Mouse (Mus musculus): ENCODE measurements around the gene Flrt1.
A peak's percentile ranks its signal among the peaks of the same experiment; 100 is the strongest.
"Not testable (repeated sequence)": the region's sequence is repeated elsewhere in the genome, so short reads cannot be mapped to it uniquely, and the experiment has no call there.

The Flrt1 gene

DNA sequence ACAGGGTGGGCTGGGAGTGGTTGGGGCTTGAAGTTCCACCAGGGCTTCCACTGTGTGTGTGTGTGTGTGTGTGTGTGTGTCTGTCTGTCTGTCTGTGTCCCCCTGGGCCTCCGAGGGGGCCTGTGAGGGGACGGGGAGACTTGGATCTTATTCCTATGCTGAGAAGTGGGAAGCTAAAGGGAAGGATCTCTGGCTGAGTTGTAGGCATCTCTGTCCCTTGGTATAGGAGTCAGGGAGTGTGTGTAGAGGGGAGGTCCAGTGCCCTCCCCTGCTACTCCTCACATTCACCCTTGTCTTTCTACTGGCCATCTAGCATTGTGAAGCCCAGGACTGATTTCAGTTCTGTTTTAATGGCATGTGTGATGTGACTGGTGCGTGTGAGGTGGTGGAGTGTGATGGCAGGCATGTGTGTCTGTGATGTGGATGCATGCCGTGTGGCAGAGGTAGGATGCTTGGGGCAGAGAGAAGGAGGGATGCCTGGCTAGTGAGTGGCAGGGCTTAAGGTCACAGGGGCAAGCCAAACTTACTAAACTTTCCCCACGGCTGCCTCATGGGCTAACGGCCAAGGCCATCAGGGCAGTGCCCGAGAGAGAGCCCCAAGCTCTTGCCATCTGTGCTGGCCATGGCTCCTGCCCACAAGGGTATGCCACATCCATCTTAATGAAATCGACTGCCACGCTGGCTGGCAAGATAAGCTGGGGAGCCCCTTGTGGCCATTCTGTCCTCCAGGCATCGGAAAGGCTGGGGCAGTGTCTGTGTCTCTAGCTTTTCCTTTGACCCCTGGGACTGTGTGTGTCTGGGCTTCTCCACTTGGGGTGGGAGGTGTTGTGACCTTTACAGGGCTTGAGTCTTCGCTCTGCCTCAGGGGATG is 36.6 kb downstream of the Flrt1 start:
- DNase-seq (ENCODE audit: low spot score) = no peak

DNA sequence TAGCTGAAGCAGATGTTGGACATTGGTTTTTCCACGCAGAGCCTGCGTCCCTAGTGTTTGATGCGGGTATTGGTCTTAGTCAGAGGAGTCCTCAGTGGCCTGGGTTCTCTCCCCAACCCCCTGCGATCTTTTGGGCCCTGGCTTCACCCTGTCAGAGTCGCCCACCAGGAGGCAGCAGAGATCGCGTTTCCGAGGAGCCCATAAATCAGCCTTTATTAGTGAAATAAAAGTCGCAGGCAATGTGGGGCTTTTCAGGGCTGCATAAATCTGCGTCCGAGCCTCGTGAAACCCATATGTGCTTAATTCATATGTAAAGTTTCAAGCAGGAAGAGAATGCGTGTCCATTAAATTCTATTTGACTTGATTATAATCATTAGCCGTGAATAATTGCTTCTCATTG is 37.4 kb downstream of the Flrt1 start:
- DNase-seq (ENCODE audit: low spot score) = peak; percentile 80

DNA sequence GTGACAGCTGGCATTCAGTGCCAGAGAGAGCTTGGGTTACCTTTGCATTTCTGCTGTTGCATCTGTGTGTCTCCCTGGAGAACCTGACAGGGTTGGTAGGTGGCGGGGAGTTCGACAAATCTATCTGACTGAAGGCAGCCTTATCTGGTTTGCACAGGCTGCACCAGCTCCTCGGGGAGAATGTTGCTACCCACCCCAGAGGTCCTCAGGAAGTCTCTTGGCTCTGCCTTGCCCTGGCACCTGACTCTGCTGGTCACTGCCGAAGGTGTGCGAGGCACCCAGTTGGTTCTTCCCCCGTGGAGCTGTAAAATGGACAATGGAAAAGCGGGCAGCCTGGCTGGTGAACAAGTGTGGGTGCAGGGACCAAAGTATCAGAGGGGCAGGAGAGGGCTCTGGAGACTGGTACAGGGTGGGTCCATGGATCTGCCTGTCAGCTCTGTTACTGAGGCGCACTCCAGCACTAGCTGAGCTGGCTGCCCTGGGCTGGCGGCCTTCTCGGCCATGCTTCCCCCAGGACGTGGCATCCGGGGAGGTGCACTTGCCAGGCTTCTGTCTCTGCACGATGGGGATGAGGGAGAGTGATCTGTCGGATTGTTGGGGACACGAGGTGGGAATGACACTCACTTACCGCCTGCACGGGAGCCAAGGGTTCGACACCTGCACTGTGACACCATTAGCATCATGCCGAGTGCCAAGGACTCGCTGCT is 38.0 kb downstream of the Flrt1 start:
- DNase-seq (ENCODE audit: low spot score) = no peak

DNA sequence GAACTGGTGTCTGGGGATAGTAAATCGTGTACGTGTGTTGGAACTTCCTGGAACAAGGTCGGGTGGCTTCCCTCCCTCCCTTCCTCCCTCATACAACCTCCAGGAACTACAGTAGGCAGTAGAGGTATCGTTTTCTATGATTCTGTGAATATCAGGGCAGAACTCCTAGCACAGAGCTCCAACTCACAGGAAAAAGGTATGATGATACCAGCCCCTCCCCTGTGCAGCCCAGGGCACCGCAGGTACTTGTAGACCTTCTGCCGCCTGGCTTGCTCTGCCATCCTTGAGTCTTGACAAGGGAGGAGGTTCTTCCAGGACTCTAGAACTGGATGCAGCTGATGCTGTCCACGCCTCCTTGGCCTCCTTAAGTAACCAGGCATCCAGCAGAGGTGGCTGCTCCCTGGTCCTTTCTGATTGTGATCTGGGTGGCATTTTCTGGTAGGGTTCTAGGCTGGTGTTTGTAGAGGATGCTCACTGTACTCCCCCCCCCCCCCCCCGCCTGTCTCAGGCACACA is 38.6 kb downstream of the Flrt1 start:
- no peak for DNase-seq (ENCODE audit: low spot score)

DNA sequence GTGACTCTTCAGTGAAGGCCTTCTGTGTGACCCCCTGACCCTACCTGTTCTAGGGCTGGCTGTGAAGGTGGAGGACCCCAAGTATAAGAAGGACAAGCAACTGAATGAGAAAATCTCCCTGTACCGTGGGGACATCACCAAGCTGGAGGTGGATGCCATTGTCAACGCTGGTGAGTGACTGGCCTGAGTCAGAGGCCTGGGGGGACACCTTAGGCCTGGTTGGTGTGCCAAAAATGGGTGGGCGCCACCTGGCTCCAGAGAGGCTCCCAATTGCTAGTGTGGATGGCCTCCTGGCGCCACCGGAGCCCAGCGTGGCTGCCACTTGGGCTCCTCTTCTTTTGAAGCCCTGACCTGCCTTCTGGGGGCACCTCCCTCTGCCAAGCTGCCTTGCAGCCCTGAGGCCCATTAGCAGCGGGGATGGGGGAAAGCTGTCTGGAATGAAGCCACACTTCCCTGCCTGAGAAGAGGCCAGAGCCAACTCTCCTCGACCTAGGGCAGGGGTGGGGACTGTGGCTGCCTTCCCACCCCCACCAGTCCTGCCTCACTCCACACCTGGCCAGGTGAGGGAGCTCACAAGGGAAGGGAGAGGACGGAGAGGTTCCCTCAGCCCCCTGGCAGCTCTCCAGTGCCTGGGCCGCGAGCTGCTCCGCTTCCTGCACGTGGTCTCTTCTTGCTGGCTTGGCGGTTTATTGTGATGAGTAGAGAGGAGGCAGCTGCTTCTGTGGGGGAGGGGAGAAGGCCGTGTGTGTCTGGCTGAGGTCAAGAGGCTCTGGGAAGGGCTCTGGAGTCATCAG is 39.3 kb downstream of the Flrt1 start:
- peak; percentile 42 for DNase-seq (ENCODE audit: low spot score)

DNA sequence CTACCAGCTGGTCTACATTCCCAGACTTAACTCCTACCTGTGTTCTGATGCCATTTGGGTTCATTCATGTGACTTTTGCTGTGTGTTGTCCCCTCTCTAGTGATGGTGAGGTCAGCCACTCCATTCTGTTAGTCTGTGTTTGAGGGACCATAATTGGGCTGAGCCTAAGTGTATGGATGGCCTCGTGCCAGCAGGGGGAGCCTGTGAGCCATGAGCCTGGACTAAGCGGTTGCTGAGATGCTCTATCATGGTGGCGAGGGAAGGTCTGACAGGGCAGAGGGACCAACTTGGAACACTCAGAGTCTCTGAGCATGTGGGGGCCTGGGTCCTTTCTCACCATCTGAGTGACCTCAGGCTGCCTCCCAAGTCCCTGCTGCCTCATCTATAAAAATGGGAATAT is 41.0 kb downstream of the Flrt1 start:
- DNase-seq (ENCODE audit: low spot score) = peak; percentile 81

DNA sequence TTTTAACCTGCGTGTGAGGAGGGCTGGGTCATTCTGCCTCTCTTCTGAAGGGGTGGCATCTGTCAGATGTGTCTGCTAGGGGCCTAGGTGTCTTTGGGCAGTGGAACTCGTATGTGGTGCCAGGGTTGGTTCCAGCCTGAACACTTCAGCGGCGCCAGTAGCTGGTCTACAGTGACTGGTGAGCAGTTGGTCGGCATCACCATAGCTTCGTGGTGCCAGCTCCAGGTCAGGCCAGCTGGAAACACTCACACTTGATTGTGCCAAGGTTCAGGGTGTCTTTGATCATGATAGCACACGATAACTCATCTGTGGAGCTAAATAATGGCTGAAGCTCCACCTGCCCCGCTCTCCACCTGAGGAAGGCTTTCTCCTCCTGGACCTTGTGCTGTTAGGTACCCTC is 42.6 kb downstream of the Flrt1 start:
- no peak for DNase-seq (ENCODE audit: low spot score)

DNA sequence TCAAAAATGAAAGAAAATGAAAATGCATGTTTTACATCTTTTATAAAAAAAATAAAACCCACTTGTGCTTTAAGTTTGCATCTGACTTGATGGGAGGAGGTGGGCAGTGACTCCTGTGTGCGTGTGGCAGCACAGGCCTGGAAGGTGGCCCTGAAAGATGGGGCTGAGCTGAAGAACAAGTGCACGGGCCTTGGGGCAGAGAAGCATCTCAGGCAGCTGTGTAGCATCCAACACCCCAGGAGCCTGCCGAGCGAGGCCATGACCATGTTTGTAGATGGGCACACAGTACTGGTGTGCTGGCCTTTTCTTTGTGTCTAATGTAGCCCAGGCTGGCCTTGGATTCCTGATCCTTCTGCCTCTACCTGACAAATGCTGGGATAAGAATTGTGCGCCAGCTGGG is 43.4 kb downstream of the Flrt1 start:
- DNase-seq (ENCODE audit: low spot score) = no peak

DNA sequence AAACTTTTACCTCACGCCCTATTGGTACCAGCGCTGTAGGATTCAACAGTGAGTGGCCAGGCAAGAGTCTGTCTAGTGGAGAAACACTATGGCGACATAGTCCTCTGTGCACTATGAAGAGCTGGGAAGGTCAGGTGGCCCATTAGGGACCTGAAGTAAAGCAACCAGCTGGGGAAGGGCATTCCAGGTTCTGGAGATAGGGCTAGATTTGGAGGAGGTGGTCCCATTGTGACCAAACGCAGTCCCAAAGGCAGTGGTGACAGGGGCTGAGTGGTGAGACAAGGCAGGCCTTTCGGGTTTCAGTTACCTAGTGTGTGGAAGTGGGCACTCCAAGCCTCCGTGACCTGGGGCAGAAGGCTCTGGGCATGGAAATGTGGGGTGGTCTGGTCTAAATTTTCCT is 47.0 kb downstream of the Flrt1 start:
- no peak for DNase-seq (ENCODE audit: low spot score)

DNA sequence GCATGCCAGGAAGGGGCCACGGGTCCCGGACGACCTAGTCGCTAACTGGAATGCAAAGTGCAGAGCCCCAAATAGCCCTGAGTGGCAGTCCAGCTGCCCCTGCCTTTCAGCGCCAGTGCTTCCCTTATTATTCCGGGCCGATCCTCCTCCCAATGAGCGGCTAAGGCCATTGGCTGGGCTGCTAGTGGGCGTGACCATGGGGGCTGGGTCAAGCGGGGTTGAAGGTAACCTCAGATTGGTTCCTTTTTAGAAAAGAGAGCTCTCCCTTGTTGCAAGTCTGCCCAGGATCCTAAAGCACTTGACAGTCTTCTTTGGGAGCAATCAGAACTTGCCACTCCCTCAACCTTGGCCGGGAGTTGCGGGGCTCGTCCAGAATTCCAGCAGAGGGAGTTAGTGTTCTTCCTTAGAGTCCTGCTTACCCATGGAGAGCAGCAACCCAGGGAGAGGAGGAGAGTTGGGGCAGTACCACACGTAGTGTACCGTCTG is 47.8 kb downstream of the Flrt1 start:
- peak; percentile 85 for DNase-seq (ENCODE audit: low spot score)

DNA sequence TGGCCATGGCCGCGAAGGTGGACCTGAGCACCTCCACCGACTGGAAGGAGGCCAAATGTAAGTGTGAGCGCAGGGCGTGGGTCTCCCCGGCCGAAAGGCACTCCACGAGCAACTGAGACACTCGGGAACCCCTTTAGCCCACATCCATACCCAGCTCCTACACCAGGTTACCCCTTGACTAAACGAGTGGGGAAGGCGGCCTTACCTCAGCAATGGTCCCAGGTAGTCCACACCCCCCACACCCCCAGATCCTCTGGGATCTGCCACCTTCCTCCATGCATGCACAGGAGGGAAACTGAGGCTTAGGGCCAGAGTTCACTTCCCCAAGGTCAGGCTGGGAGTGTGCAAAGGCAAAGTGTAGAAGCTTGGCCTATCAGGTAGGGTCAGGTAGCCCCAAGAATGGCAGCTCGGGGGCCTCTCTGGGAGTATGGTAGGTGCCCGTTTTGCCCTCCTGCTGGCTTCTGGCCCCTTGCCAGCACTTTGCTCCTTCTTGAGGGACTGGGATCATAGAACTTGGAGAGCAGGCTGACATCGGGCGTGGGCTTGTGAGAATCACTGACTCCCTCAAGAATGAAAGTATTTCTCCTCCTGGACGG is 48.3 kb downstream of the Flrt1 start:
- DNase-seq (ENCODE audit: low spot score) = no peak

DNA sequence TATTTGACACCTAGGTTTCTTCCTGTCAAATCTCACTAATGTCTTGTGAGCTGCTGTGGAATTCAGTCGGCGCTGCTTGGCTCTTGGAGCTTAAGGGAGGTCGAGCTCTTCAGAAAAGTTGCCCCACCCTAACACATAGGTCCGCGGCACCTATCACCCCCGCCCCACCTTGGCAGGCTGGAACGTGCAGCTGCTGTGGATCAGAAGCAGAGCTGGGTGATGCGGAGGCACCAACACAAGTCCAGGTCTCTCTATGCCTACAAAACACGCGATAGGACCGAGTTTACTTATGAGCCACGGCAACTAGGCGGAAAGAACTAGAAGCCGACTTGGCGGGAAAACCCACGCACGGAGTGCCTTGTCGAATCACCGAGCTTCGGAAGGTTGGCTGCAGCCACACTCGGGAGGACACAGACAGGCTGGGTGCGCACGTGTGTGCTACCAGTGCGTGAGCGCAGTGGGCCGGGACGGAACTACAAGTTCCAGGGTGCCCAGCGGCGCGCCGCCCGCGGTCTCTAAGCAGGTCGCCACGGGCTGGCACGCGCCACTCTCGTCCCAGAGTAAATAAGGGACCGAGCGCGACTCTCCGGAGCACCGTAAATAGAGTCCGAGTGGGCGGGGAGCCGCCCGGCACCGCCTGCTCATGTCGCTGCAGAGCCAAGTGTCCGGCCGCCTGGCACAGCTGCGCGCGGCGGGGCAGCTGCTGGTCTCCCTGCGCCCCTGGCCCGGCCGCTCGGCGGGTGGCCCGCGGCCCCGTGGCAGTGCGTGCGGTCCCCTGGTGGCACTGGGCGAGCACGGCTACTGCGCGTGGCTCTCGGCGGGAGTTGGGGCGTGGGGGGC is 49.1 kb downstream of the Flrt1 start, which contains the start of gene Macrod1:
Gene Macrod1, plus strand, starts transcription at position 563 of the 840 bp plus-strand sequence.
- peak; percentile 79 for DNase-seq (ENCODE audit: low spot score)

DNA sequence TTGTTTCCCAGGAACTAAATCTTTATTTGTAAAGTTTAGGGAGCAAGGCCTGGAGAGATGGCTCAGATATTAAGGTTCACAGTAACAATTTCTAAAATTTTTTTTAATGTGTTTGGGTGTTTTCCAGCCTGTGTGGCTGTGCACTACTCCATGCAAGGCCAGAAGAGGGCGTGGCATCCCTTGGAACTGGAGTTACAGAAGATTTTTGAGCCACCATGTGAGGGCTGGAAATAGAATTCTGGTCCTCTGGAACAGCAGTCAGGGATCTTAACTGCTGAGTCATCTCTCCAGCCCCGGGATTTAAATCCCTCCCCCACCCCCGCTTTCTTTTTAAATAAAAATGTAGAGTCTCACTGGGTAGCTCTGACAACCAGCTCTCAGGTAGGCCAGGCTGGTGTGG is 50.4 kb downstream of the Flrt1 start:
- DNase-seq (ENCODE audit: low spot score) = no peak

DNA sequence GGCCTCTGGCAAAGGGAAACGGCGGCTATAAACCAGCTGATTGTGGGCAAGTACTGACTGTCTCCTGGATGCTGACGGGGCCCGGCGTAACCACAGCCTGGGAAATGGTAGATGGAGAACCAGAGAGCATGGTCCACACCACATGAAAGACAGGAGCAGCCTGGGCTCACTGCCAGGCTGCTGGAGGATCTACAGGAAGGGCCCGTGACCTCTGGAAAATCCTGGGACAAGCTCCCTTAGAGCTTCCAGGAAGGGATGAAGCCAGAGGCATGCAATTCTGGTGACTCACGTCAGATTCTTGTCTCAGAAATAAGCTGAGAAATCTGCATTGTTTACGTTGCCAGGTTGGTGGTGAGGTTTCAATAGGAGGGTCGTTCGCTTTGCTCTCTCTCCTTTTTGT is 50.8 kb downstream of the Flrt1 start:
- DNase-seq (ENCODE audit: low spot score) = no peak

DNA sequence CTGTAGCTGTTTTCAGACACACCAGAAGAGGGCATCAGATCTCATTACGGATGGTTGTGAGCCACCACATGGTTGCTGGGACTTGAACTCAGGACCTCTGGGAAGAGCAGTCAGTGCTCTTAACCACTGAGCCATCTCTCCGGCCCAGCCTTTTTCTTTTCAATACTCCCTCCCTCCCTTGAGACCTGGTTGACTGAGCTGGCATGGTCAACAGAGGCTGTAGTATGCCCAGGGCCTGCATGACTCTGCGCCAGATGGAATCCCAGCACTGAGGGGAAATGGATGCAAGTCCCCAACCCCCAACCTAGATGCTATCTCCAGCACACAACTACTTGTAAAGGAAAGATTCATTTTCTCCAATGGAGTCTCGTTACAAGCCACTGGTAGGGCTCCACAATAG is 52.1 kb downstream of the Flrt1 start:
- not testable (repeated sequence) for DNase-seq (ENCODE audit: low spot score)

DNA sequence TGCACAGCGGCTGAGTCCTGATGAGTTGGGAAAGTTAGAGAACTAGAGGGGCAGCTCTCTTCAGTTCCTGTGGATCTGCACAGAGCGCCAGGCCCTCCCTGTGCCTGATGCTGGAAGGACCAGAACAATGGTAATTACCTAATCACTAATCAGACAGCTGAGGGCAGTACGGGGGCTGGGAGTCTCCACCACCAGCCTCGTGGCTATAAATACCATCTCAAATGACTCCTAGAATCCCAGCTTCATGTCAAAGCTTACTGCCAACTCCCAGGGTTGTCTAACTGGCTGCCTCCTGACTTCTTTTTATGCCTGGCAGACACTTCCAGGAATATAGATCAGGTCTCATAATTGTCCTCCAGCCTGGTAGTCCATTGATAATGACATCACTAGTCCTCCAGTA is 60.8 kb downstream of the Flrt1 start:
- DNase-seq (ENCODE audit: low spot score) = no peak

DNA sequence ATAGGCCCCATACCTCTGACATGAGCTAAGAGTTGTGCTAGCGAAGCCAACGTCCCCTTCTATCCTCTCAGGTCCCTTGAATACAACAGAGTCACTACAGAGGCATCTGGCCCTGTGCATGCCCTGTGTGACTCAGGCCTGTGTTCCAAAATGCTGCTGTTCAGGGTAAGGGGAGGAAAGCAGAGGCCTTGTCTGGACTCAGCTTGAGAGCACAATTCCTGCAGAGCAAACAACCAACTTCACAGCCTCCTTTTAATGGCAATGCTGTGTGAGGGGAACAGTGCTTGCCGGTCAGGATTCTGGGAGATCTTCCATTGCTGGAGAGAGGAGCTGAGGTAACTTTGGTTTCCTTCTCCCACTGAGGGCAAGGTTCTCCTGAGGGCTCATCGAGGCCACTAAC is 61.2 kb downstream of the Flrt1 start:
- DNase-seq (ENCODE audit: low spot score) = no peak
